Mouse (Mus musculus) hindbrain, embryonic 14.5 days (tissue): Measurements from ENCODE around the gene Cep78. TPM values are rescaled to one million over a fixed set of nuclear protein-coding genes. Genes with fewer than 3 reads are reported as not detected.

ENCODE experiments used
- polyA plus RNA-seq: library from polyadenylated mRNA; unstranded; fragments of >200 nt; fragmentation: Nextera tagmentation; extraction: Ambion mirVana; gene quantifications from 2 replicates; pipeline ENCODE4 v1.2.1, GENCODE M21; 2014

Cep78 gene
- polyA plus RNA-seq, 1 experiment from 2014 or later = 29.4 TPM

Other genes starting within 250 kb of the Cep78 start
- gene Psat1, start 37.7 kb downstream of the Cep78 start, polyA plus RNA-seq = 87.7 and 97.9 TPM in 2 replicates
- 48.4 and 53.0 TPM in 2 replicates for gene Gnaq, start 147.8 kb upstream of the Cep78 start, polyA plus RNA-seq